Mouse (Mus musculus) ES-Bruce4 (cell line): ENCODE data around the gene Anks4b.

Experiments
- CTCF ChIP-seq: IDR thresholded peaks from one replicate; pipeline ENCODE4 v1.8.1; 2011; ENCODE audit warnings: low read depth, low read length
- EP300 ChIP-seq: IDR thresholded peaks from 2 replicates; pipeline ENCODE4 v1.6.1; 2011; ENCODE audit warnings: low read depth, low read length; ENCODE audit not compliant: insufficient read depth

GRCm38 (mm10) chr7:120163581-120164251 lies 9.9 kb upstream of the Anks4b start:
- TF ChIP-seq CTCF: no peak
- no peak for TF ChIP-seq EP300
